Mouse (Mus musculus) lung, embryonic 14.5 days (tissue): ENCODE measurements around the gene Gm30302. TPM values are rescaled to one million over a fixed set of nuclear protein-coding genes. Genes with fewer than 3 reads are reported as not detected.
"Not testable (repeated sequence)": the region's sequence is repeated elsewhere in the genome, so short reads cannot be mapped to it uniquely, and the experiment has no call there.

Source experiments
- ATAC-seq: fragments of 200-750 bp; cut with Nextera tagmentation; 2 replicates; pipeline ENCODE4 v1.8.0; 2017; ENCODE audit warnings: mild to moderate bottlenecking, moderate TSS enrichment, moderate library complexity; ENCODE audit not compliant: insufficient read depth
- DNase-seq: peaks from one replicate; pipeline ENCODE4 v3.0.0-alpha.2; 2015
- H3K27ac ChIP-seq: fragments of 300-500 bp; sonication (generic); 2 replicates; pipeline ENCODE4 v1.5.1; 2014; ENCODE audit warnings: low read depth, mild to moderate bottlenecking, moderate library complexity
- H3K27me3 ChIP-seq: fragments of 300-500 bp; sonication (generic); 2 replicates; pipeline ENCODE4 v1.6.1; 2014; ENCODE audit warnings: low read length, control low read depth; ENCODE audit not compliant: insufficient read depth
- H3K36me3 ChIP-seq: fragments of 300-500 bp; sonication (generic); 2 replicates; pipeline ENCODE4 v1.6.1; 2014; ENCODE audit warnings: control low read depth; ENCODE audit not compliant: insufficient read depth
- H3K4me1 ChIP-seq: fragments of 300-500 bp; sonication (generic); 2 replicates; pipeline ENCODE4 v1.6.1; 2014; ENCODE audit warnings: antibody characterized with exemption, control low read depth; ENCODE audit not compliant: insufficient read depth
- H3K4me2 ChIP-seq: fragments of 300-500 bp; sonication (generic); 2 replicates; pipeline ENCODE4 v1.6.1; 2014; ENCODE audit warnings: mild to moderate bottlenecking
- H3K4me3 ChIP-seq: fragments of 300-500 bp; sonication (generic); 2 replicates; pipeline ENCODE4 v1.5.1; 2014; ENCODE audit warnings: low read depth, low read length
- H3K9ac ChIP-seq: fragments of 300-500 bp; sonication (generic); 2 replicates; pipeline ENCODE4 v1.6.1; 2014
- H3K9me3 ChIP-seq: fragments of 300-500 bp; sonication (generic); 2 replicates; pipeline ENCODE4 v1.6.1; 2016; ENCODE audit warnings: low read depth, low read length, control low read depth
- CTCF ChIP-seq: IDR thresholded peaks from 2 replicates; pipeline ENCODE4 v1.5.1; 2016; ENCODE audit warnings: antibody characterized with exemption, low read depth
- WGBS: fragments of 180-500 bp; shearing (Covaris S2); extraction: QIAGEN DNeasy Blood & Tissue Kit; methylation state at CpG from one replicate; pipeline ENCODE4 v1.1.7; 2014; 5-methylcytosine and 5-hydroxymethylcytosine counted together
- polyA plus RNA-seq: library from polyadenylated mRNA; unstranded; fragments of >200 nt; fragmentation: Nextera tagmentation; extraction: Ambion mirVana; gene quantifications from 2 replicates; pipeline ENCODE4 v1.2.1, GENCODE M21; 2014

Gm30302 gene
- polyA plus RNA-seq, 1 experiment from 2014 or later: not detected

GRCm38 (mm10) chr13:49814958-49815357, 16.2 kb upstream of the Gm30302 start:
- DNase-seq (no peak), ATAC-seq (no peak)
- no peaks in the 10 kb centered on the region for H3K9me3 ChIP-seq
- H3K4me1 ChIP-seq: no peaks in the 10 kb centered on the region
- H3K27me3 ChIP-seq: no peaks in the 10 kb centered on the region
- H3K9ac ChIP-seq: no peak overlapping the region
- H3K27ac ChIP-seq: no peak overlapping the region
- H3K4me3 ChIP-seq: no peak overlapping the region
- H3K4me2 ChIP-seq: no peak overlapping the region
- TF ChIP-seq CTCF: no peak
- no peaks in the 10 kb centered on the region for H3K36me3 ChIP-seq
- 82% methylated on average over 3 of the region's 3 CpGs for WGBS

- no peaks in the 10 kb centered on the region for H3K27me3 ChIP-seq
- TF ChIP-seq CTCF: no peak
- no peak overlapping the region for H3K4me2 ChIP-seq
- ATAC-seq: no peak
- no peak overlapping the region for H3K9ac ChIP-seq
- no peaks in the 10 kb centered on the region for H3K9me3 ChIP-seq
- 85% methylated on average over 4 of the region's 4 CpGs for WGBS
- H3K4me3 ChIP-seq: no peak overlapping the region
- no peak overlapping the region for H3K27ac ChIP-seq
- no peaks in the 10 kb centered on the region for H3K4me1 ChIP-seq
- H3K36me3 ChIP-seq: no peaks in the 10 kb centered on the region
- no peak for DNase-seq
These were observed 15.6 kb upstream of the Gm30302 start for GRCm38 (mm10) chr13:49814420-49814819.

- no peak overlapping the region for H3K27ac ChIP-seq
- WGBS: 90% methylated on average over 1 of the region's 1 CpGs
- H3K9me3 ChIP-seq: no peaks in the 10 kb centered on the region
- H3K4me2 ChIP-seq: no peak overlapping the region
- H3K9ac ChIP-seq: no peak overlapping the region
- H3K27me3 ChIP-seq: no peaks in the 10 kb centered on the region
- ATAC-seq (no peak), DNase-seq (no peak)
- H3K36me3 ChIP-seq: no peaks in the 10 kb centered on the region
- no peaks in the 10 kb centered on the region for H3K4me1 ChIP-seq
- 0 out of 2 replicates have a peak, but pooled peaks have one; percentile 33 for TF ChIP-seq CTCF
- H3K4me3 ChIP-seq: no peak overlapping the region
These were observed 8.3 kb upstream of the Gm30302 start for GRCm38 (mm10) chr13:49807146-49807545.

DNA sequence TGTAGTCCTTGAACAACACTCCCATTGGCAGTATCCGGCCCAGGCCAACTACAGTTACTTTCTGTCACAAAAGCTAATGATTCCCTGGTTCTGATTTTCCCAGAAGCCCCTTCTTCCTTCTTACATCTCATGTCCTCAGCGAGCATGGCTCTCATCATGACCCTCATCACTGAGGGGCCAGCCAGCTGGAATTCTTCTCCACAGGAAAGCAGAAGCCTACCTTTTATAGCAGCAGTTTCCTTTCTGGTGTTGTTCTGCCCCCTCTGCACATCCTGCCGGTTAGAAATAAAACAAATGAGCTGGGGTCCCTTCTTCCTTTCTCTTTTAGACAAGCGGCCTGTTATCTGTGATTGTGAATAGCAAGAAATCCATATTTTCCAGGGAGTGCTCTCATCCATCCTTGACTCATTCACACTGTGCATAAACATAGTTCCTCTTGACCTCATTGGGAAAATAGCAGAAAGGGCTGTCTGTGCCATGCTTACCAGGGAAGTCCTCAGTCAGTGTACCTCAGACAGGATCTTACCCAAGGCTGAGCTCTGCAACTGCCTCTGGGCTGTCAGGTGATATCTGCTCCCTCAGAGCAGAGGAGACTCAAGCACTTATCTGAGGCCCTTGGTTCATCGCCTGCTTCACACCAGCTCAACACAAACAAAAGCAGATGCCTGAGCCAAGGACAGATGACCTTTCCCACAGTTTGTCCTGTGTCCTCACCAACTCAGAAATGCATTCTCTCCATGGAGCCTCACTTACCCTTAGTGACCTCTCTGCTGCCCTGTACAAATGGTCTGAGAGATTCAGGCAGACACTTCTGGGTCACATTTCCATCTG, 10.0 kb downstream of the Gm30302 start:
- 37% methylated on average over 5 of the region's 5 CpGs for WGBS
- H3K36me3 ChIP-seq: no peaks in the 10 kb centered on the region
- H3K4me1 ChIP-seq: no peaks in the 10 kb centered on the region
- peak; percentile 8; the same call in 1 of the 2 replicates for ATAC-seq
- no peak for TF ChIP-seq CTCF
- no peak overlapping the region for H3K4me3 ChIP-seq
- peak; percentile 3 for DNase-seq
- no peaks in the 10 kb centered on the region for H3K27me3 ChIP-seq
- H3K4me2 ChIP-seq: no peak overlapping the region
- no peaks in the 10 kb centered on the region for H3K9me3 ChIP-seq
- no peak overlapping the region for H3K9ac ChIP-seq
- H3K27ac ChIP-seq: no peak overlapping the region

DNA sequence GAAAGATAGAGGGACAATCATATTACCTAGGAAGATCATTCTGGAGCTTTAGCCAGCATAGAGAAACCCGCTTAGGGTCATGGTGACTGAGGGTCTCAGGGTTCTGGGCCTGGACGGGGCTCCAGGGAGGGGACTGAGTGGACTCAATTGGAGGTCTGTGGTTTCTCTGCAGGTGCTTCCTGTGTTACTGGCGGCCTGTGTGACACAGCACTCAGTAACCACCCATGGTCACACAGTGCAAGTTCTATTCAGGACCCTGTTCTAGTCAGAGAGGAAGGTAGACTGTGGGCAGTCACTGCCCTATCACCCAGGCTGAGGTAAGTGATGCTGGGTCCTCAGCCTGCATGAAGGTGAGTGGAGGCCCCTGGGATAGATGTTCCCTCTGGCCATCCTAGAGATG, 14.9 kb downstream of the Gm30302 start:
- Histone ChIP-seq H3K36me3 (no peaks in the 10 kb centered on the region), H3K4me3 (no peak overlapping the region), H3K4me1 (no peaks in the 10 kb centered on the region), H3K27ac (no peak overlapping the region), H3K9ac (no peak overlapping the region), H3K4me2 (no peak overlapping the region), H3K27me3 (no peaks in the 10 kb centered on the region), H3K9me3 (no peaks in the 10 kb centered on the region)
- DNase-seq (no peak), ATAC-seq (no peak)
- TF ChIP-seq CTCF: no peak
- 75% methylated on average over 3 of the region's 3 CpGs for WGBS

- not testable (repeated sequence) for H3K36me3 ChIP-seq
These were observed 27.3 kb downstream of the Gm30302 start for GRCm38 (mm10) chr13:49771536-49771935.

DNA sequence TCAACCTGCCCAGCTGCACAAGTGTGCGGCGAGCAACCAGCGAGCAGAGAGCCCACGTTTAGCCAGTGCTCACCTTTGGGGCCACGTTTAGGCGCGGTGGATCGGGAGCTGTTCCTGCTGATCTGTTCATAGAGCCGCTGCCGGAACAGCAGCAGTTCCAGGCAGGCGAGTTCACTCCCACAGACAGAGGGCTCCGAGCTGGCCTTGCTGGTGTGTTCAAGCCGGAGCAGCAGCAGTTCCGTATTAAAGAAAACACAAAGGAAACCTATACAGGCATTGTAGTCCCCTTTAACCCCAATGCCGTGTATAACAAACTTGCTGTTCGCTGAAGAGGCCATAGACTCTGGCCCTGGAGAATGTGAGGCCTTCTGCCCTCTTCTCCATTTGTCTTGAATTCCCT, 29.7 kb downstream of the Gm30302 start:
- no peak overlapping the region for H3K4me3 ChIP-seq
- no peaks in the 10 kb centered on the region for H3K27me3 ChIP-seq
- ATAC-seq: no peak
- no peaks in the 10 kb centered on the region for H3K4me1 ChIP-seq
- H3K9ac ChIP-seq: no peak overlapping the region
- no peak for DNase-seq
- H3K9me3 ChIP-seq: no peaks in the 10 kb centered on the region
- H3K4me2 ChIP-seq: no peak overlapping the region
- no peak overlapping the region for H3K27ac ChIP-seq
- 82% methylated on average over 16 of the region's 16 CpGs for WGBS
- TF ChIP-seq CTCF: no peak
- H3K36me3 ChIP-seq: no peaks in the 10 kb centered on the region

More at GRCm38 (mm10) chr13:49771536-49771935, 27.3 kb downstream of the Gm30302 start:
- not testable (repeated sequence) for H3K4me2 ChIP-seq, H3K4me1 ChIP-seq, DNase-seq, H3K9me3 ChIP-seq, H3K27ac ChIP-seq, H3K9ac ChIP-seq, ATAC-seq, H3K27me3 ChIP-seq, H3K4me3 ChIP-seq
